Mouse (Mus musculus) right cerebral cortex, postnatal 4 days (tissue): Measurements from ENCODE around the gene Cox14.
"Not testable (repeated sequence)": the region's sequence is repeated elsewhere in the genome, so short reads cannot be mapped to it uniquely, and the experiment has no call there.

Source experiments
- DNase-seq: peaks from one replicate; pipeline ENCODE4 v3.0.0-alpha.2; 2022

Cox14 gene

GRCm38 (mm10) chr15:99728211-99728610 is 2.8 kb downstream of the Cox14 start:
- no peak for DNase-seq

GRCm38 (mm10) chr15:99729056-99729783 is 3.8 kb downstream of the Cox14 start:
- no peak for DNase-seq

GRCm38 (mm10) chr15:99731167-99731566 is 5.7 kb downstream of the Cox14 start:
- DNase-seq, result no peak

- no peak for DNase-seq
Observed at GRCm38 (mm10) chr15:99731678-99732077, 6.3 kb downstream of the Cox14 start.

- DNase-seq, result no peak
Observed at GRCm38 (mm10) chr15:99733186-99733585, 7.8 kb downstream of the Cox14 start.

GRCm38 (mm10) chr15:99735631-99736030 is 10.2 kb downstream of the Cox14 start:
- DNase-seq, result peak; percentile 100

- DNase-seq, result no peak
Observed at GRCm38 (mm10) chr15:99736675-99737074, 11.3 kb downstream of the Cox14 start.

GRCm38 (mm10) chr15:99740229-99740628 is 14.8 kb downstream of the Cox14 start:
- no peak for DNase-seq

- no peak for DNase-seq
Observed at GRCm38 (mm10) chr15:99754204-99754603, 28.8 kb downstream of the Cox14 start.

- no peak for DNase-seq
Observed at GRCm38 (mm10) chr15:99767467-99767866, 42.0 kb downstream of the Cox14 start.

GRCm38 (mm10) chr15:99768761-99769160 is 43.3 kb downstream of the Cox14 start:
- no peak for DNase-seq

- DNase-seq, result no peak
Observed at GRCm38 (mm10) chr15:99771004-99771500, 45.6 kb downstream of the Cox14 start.

- DNase-seq, result no peak
Observed at GRCm38 (mm10) chr15:99771601-99772276, 46.3 kb downstream of the Cox14 start.

- DNase-seq, result peak; percentile 80
Observed at GRCm38 (mm10) chr15:99772277-99772880, 47.0 kb downstream of the Cox14 start.

GRCm38 (mm10) chr15:99772881-99772924 is 47.3 kb downstream of the Cox14 start, which contains the start of gene Cers5:
Cers5 (minus strand) TSS chr15:99772885.
- not testable (repeated sequence) for DNase-seq

GRCm38 (mm10) chr15:99772925-99773324 is 47.5 kb downstream of the Cox14 start:
- no peak for DNase-seq
